Mouse (Mus musculus): ENCODE data around the gene Pcmt1. TPM values are rescaled to one million over a fixed set of nuclear protein-coding genes. Genes with fewer than 3 reads are reported as not detected.

Gene Pcmt1
- polyA plus RNA-seq (2014; fragmentation: Illumina TruSeq; extraction: RNeasy Lipid Tissue Mini Kit (QIAGEN cat#74804)) = 68.3 TPM

DNA sequence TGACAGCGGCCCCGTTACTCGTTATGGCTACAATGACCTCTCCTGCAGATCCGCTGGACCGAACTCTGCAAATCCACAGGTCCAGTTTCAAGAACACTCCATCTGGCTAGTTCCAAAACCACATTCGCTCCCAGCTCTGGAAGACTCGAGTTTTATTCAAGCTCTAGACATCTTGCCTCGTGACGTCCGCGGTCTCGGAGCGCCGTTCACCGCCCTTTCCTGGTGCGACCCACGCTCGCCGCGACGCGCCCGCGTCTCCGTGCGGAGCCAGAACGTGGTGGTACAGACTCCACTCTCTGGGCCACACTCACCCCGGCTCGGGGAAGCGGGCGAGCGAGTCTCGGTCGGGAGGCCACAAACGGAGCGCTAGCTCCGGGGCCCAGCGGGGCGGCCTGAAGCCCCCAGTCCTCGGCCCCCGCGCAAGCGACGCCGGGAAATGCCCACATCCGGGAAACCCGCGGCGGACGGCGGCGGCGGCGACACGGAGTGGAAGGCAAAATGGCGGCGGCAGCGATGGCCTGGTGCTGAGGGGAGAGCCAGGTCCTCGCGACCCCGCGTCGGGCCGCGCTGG, at the start of gene Pcmt1, which contains the start of gene Lats1:
Gene Pcmt1, minus strand, starts transcription at position 406 of the 571 bp plus-strand sequence.
Gene Lats1, plus strand, starts transcription at position 484 of the 571 bp plus-strand sequence.

DNA sequence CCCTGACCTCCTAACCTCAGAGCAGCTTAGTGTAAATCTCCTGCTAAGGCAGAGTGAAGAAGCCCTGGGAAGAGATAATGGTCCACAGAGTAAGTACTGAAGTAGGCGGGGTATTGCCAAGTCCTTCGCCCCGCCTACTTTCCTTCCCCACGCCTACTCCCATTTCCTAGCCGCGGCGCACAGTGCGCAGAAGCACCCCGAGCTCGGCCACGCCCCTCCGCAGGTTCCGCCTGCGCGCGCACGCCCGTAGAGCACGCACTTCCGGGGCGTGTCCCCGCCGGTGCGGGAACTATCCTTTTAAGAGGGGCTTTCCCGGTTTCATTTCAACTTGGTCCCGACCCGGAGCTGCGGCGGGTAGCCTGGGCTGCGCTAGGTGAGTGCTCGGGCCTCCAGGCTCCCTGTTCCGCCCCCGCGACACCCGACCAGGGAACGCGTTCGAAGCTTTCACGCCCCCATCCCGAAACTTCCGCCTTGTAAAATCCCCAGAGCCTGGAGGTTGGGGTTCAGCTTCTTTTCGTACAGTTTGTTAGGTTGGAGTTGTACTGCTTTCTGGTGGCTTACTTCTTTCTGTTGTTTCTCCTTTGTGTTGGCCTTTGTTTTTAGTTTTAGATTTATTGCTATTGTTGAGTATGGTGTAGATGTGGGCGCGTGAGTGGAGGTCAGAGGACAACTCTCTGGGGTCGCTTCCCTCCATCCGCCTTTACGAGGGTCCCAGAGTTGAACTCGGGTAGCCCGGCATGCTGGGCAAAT, 45.0 kb upstream of the Pcmt1 start, which contains the start of gene Katna1:
Gene Katna1, plus strand, starts transcription at position 250 of the 750 bp plus-strand sequence.

GRCm38 (mm10) chr10:7667342-7667802, 13.6 kb downstream of the Pcmt1 start, which contains the start of gene Nup43:
Gene Nup43, plus strand, starts transcription at chr10:7667503.

GRCm38 (mm10) chr10:7589592-7590233, 91.2 kb downstream of the Pcmt1 start, which contains the start of gene Lrp11:
Gene Lrp11, plus strand, starts transcription at chr10:7589800.

Other genes starting within 250 kb of the Pcmt1 start
- 17.4 TPM for gene Ulbp1, start 207.5 kb downstream of the Pcmt1 start, polyA plus RNA-seq (2014; fragmentation: Illumina TruSeq; extraction: RNeasy Lipid Tissue Mini Kit (QIAGEN cat#74804))
- gene Lrp11, start 91.3 kb downstream of the Pcmt1 start, polyA plus RNA-seq (2014; fragmentation: Illumina TruSeq; extraction: RNeasy Lipid Tissue Mini Kit (QIAGEN cat#74804)) = 17.6 TPM
- 26.5 TPM for gene Nup43, start 13.6 kb downstream of the Pcmt1 start, polyA plus RNA-seq (2014; fragmentation: Illumina TruSeq; extraction: RNeasy Lipid Tissue Mini Kit (QIAGEN cat#74804))
- 79.7 TPM for gene Lats1, start 78 bp upstream of the Pcmt1 start, polyA plus RNA-seq (2014; fragmentation: Illumina TruSeq; extraction: RNeasy Lipid Tissue Mini Kit (QIAGEN cat#74804))
- 44.8 TPM for gene Katna1, start 44.9 kb upstream of the Pcmt1 start, polyA plus RNA-seq (2014; fragmentation: Illumina TruSeq; extraction: RNeasy Lipid Tissue Mini Kit (QIAGEN cat#74804))
- gene Ginm1, start 111.7 kb upstream of the Pcmt1 start, polyA plus RNA-seq (2014; fragmentation: Illumina TruSeq; extraction: RNeasy Lipid Tissue Mini Kit (QIAGEN cat#74804)) = 446 TPM
- gene Ppil4, start 111.8 kb upstream of the Pcmt1 start, polyA plus RNA-seq (2014; fragmentation: Illumina TruSeq; extraction: RNeasy Lipid Tissue Mini Kit (QIAGEN cat#74804)) = 107 TPM
- gene Zc3h12d, start 151.3 kb upstream of the Pcmt1 start, polyA plus RNA-seq (2014; fragmentation: Illumina TruSeq; extraction: RNeasy Lipid Tissue Mini Kit (QIAGEN cat#74804)) = 0.43 TPM

Measured in ovary, adult 10 weeks (tissue).